Mouse (Mus musculus) erythroblast, embryonic 14.5 days (primary cell): ENCODE results near the gene Cdk15. TPM values are rescaled to one million over a fixed set of nuclear protein-coding genes. Genes with fewer than 3 reads are reported as not detected.

Experiments
- H3K27me3 ChIP-seq: 2 replicates; pipeline ENCODE4 v1.6.1; 2012; ENCODE audit warnings: inconsistent platforms; ENCODE audit not compliant: control insufficient read depth
- H3K36me3 ChIP-seq: 2 replicates; pipeline ENCODE4 v1.6.1; 2012; ENCODE audit warnings: mild to moderate bottlenecking, inconsistent platforms; ENCODE audit not compliant: control insufficient read depth
- H3K4me1 ChIP-seq: 2 replicates; pipeline ENCODE4 v1.6.1; 2012; ENCODE audit warnings: inconsistent platforms; ENCODE audit not compliant: control insufficient read depth
- H3K4me3 ChIP-seq: replicated peaks from 2 replicates; pipeline ENCODE3; 2012; ENCODE audit warnings: moderate library complexity, mild to moderate bottlenecking, inconsistent platforms
- H3K9me3 ChIP-seq: 2 replicates; pipeline ENCODE4 v1.6.1; 2012; ENCODE audit warnings: low read length, inconsistent platforms, mixed read lengths; ENCODE audit not compliant: control insufficient read depth
- GATA1 ChIP-seq: IDR thresholded peaks from 2 replicates; pipeline ENCODE4 v1.6.1; 2012; ENCODE audit warnings: low read length, inconsistent platforms, mixed read lengths
- TAL1 ChIP-seq: IDR thresholded peaks from 3 replicates; pipeline ENCODE4 v1.6.1; 2012; ENCODE audit warnings: low read length, inconsistent platforms, mixed read lengths
- polyA plus RNA-seq: library from polyadenylated mRNA; stranded (reverse); fragments of >175 nt; gene quantifications from 2 replicates; pipeline ENCODE4 v1.2.3, GENCODE M21; 2012

Cdk15 gene
- polyA plus RNA-seq, 1 experiment, result not detected

DNA sequence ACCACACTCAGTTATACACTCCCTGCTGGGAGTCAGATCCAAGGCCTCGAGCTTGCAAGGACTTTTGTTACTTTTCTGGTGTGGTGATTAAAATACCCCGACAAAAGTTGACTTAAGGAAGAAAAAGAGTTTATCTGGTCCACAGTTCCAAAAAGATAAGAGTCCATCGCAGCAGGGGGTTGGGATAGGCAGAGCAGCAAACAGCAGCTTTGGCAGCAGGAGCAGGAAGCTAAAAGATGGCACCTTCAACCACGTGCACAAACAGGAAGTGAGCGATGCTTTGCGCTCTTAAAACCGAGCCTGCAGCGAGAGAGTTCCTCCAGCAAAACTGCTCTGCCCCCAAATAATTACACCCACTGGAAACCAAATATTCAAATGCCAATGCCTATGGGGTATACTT lies 12.2 kb downstream of the Cdk15 start:
- Histone ChIP-seq H3K4me3 (no peak overlapping the region), H3K4me1 (no peaks in the 10 kb centered on the region; the same call in 1 of the 2 replicates), H3K9me3 (no peaks in the 10 kb centered on the region), H3K27me3 (no peaks in the 10 kb centered on the region), H3K36me3 (no peaks in the 10 kb centered on the region)
- TF ChIP-seq GATA1 (no peak), TAL1 (no peak)

- no peaks in the 10 kb centered on the region for H3K9me3 ChIP-seq
- H3K4me3 ChIP-seq, result no peak overlapping the region
- H3K27me3 ChIP-seq, result no peaks in the 10 kb centered on the region
- H3K36me3 ChIP-seq, result no peaks in the 10 kb centered on the region
- no peaks in the 10 kb centered on the region; the same call in 1 of the 2 replicates for H3K4me1 ChIP-seq
- TF ChIP-seq GATA1, result no peak
- TF ChIP-seq TAL1, result no peak
Measured at GRCm38 (mm10) chr1:59269466-59269865, 12.8 kb downstream of the Cdk15 start.

GRCm38 (mm10) chr1:59269951-59270689 lies 13.4 kb downstream of the Cdk15 start:
- H3K36me3 ChIP-seq, result no peaks in the 10 kb centered on the region
- H3K4me3 ChIP-seq, result no peak overlapping the region
- TF ChIP-seq TAL1 (no peak), GATA1 (no peak)
- no peaks in the 10 kb centered on the region for H3K9me3 ChIP-seq
- H3K27me3 ChIP-seq, result no peaks in the 10 kb centered on the region
- no peaks in the 10 kb centered on the region; the same call in 1 of the 2 replicates for H3K4me1 ChIP-seq

- H3K36me3 ChIP-seq, result no peaks in the 10 kb centered on the region
- H3K4me1 ChIP-seq, result no peaks in the 10 kb centered on the region; the same call in 1 of the 2 replicates
- no peak overlapping the region for H3K4me3 ChIP-seq
- H3K27me3 ChIP-seq, result no peaks in the 10 kb centered on the region
- TF ChIP-seq TAL1, result no peak
- TF ChIP-seq GATA1, result no peak
- H3K9me3 ChIP-seq, result no peaks in the 10 kb centered on the region
Measured at GRCm38 (mm10) chr1:59272189-59272588, 15.5 kb downstream of the Cdk15 start.

DNA sequence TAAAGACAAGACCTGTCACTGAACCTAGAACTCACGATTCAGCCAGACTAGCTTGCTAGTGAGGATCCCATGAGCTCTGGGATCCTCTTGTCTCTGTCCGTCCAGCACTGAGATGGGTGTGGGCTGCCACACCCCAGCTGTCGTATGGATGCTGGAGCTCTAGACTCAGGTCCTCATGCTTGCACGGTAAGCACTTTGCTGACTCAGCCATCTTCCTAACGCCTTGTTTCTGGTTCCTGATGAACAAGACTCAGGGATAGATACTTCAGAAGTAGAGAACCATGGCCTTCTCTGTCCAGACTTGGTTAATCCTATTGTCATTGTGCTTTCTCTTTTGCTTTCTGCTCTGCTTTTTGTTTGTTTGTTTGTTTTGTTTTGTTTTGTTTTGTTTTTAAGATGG lies 29.2 kb downstream of the Cdk15 start:
- TF ChIP-seq GATA1, result no peak
- H3K4me1 ChIP-seq, result no peaks in the 10 kb centered on the region

DNA sequence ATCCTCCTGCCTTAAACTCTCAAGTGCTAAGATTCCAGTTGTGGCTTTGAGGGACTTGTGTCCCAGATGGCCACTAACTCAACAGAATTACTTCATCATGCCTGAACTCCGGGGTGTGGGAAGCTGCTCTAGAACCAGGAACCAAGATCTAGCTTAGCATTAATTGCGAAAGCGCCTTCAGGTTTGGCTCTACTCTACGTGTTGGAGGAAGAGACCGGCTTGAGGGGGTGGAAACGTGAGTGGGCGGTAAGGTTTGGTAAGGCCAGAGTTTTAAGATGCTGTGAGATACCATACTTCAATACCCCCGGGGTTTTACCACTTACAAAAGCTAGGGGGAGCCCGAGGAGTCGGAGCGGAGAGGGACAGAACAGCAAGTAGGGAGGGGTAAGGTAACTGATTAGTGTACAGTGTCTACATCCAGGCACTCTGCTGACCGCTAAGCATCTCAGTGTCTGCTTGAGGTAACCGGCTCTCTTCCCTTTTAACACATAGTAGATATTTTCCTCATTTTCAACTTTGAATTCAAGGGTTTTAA lies 29.7 kb downstream of the Cdk15 start:
- no peaks in the 10 kb centered on the region for H3K27me3 ChIP-seq
- H3K4me3 ChIP-seq, result no peak overlapping the region
- TF ChIP-seq GATA1 (no peak), TAL1 (no peak)
- no peaks in the 10 kb centered on the region for H3K9me3 ChIP-seq
- H3K36me3 ChIP-seq, result no peaks in the 10 kb centered on the region
- no peaks in the 10 kb centered on the region for H3K4me1 ChIP-seq

More for the DNA sequence above, 29.2 kb downstream of the Cdk15 start:
- H3K27me3 ChIP-seq, result no peaks in the 10 kb centered on the region
- H3K36me3 ChIP-seq, result no peaks in the 10 kb centered on the region
- no peak overlapping the region for H3K4me3 ChIP-seq
- no peaks in the 10 kb centered on the region for H3K9me3 ChIP-seq

GRCm38 (mm10) chr1:59287733-59288132 lies 31.0 kb downstream of the Cdk15 start:
- no peak for TF ChIP-seq GATA1
- TF ChIP-seq TAL1, result no peak
- Histone ChIP-seq H3K4me3 (no peak overlapping the region), H3K36me3 (no peaks in the 10 kb centered on the region)

DNA sequence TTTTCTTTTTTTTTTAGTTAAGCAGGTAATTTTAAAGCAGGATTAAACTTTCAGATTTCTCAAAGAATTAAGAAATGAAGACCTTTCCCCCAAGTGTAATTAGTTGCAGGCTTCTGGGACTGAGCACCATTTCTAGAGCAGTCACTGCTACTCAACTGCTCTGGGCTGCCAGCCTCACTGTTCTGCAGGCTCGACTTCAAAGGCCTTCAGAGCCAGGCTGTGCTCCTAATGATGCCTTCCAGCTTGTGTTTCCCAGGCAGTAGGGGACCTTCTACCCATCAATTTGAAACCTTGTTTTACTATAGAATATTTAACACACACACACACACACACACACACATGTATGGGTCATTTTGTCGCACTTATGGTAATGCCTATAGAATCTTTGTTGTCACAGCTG lies 34.9 kb downstream of the Cdk15 start:
- no peak for TF ChIP-seq TAL1
- TF ChIP-seq GATA1, result no peak
- Histone ChIP-seq H3K4me3 (no peak overlapping the region), H3K9me3 (no peaks in the 10 kb centered on the region), H3K36me3 (no peaks in the 10 kb centered on the region), H3K27me3 (no peaks in the 10 kb centered on the region), H3K4me1 (no peaks in the 10 kb centered on the region)

More at GRCm38 (mm10) chr1:59287733-59288132, 31.0 kb downstream of the Cdk15 start:
- no peaks in the 10 kb centered on the region for H3K27me3 ChIP-seq
- H3K4me1 ChIP-seq, result no peaks in the 10 kb centered on the region
- H3K9me3 ChIP-seq, result no peaks in the 10 kb centered on the region

- Histone ChIP-seq H3K4me1 (no peaks in the 10 kb centered on the region), H3K36me3 (no peaks in the 10 kb centered on the region), H3K9me3 (no peaks in the 10 kb centered on the region), H3K4me3 (no peak overlapping the region), H3K27me3 (no peaks in the 10 kb centered on the region)
- TF ChIP-seq TAL1 (no peak), GATA1 (no peak)
Measured at GRCm38 (mm10) chr1:59295769-59296168, 39.1 kb downstream of the Cdk15 start.

GRCm38 (mm10) chr1:59297167-59297566 lies 40.5 kb downstream of the Cdk15 start:
- Histone ChIP-seq H3K36me3 (no peaks in the 10 kb centered on the region), H3K4me3 (no peak overlapping the region), H3K4me1 (no peaks in the 10 kb centered on the region), H3K9me3 (no peaks in the 10 kb centered on the region), H3K27me3 (no peaks in the 10 kb centered on the region)
- TF ChIP-seq TAL1, result no peak
